Mouse (Mus musculus) spleen, adult 2 months (tissue): ENCODE measurements at regions not wholly inside any gene's neighbourhood (a gene's known extent, or its start where the extent isn't known, plus 50 kb on each side); places are given as distances from the start of the nearest gene placed in this dataset.

Source experiments
- CTCF ChIP-seq: fragments of 200-500 bp; IDR thresholded peaks from 2 replicates; pipeline ENCODE4 v1.5.1; 2011; ENCODE audit warnings: mild to moderate bottlenecking, inconsistent platforms; ENCODE audit not compliant: insufficient read depth, insufficient read length, insufficient replicate concordance; ENCODE audit errors: extremely low read depth
- POLR2A ChIP-seq: fragments of 200-500 bp; IDR thresholded peaks from 2 replicates; pipeline ENCODE4 v1.6.1; 2011; ENCODE audit warnings: low read depth, low read length, inconsistent platforms

- TF ChIP-seq CTCF: no peak
- TF ChIP-seq POLR2A: no peak
Measured at GRCm38 (mm10) chr12:31185177-31185932, 55.2 kb upstream of the Gm6993 start.
